Mouse (Mus musculus): Measurements from ENCODE around the gene Insyn1. TPM values are rescaled to one million over a fixed set of nuclear protein-coding genes. Genes with fewer than 3 reads are reported as not detected.
A peak's percentile ranks its signal among the peaks of the same experiment; 100 is the strongest.

Gene Insyn1
- polyA plus RNA-seq, 1 experiment = 11.4 TPM

- 82% methylated on average over 4 of the region's 4 CpGs for WGBS
- Histone ChIP-seq H3K4me1 (ENCODE audit: control insufficient read depth, insufficient read depth, low read length) (no peaks in the 10 kb centered on the region), H3K4me3 (replicated peaks; ENCODE audit: extremely low read depth, low read depth, low read length) (no peak overlapping the region)
- TF ChIP-seq POLR2A (IDR thresholded peaks at IDR 0.05; ENCODE audit: borderline replicate concordance, extremely low read depth, low read depth, low read length) (no peak), CTCF (IDR thresholded peaks at IDR 0.05; ENCODE audit: insufficient read depth, low read length) (no peak)
- no peak for DNase-seq
Observed at GRCm38 (mm10) chr9:58527841-58528240, 39.4 kb downstream of the Insyn1 start.

GRCm38 (mm10) chr9:58530407-58530806 is 42.0 kb downstream of the Insyn1 start:
- Histone ChIP-seq H3K4me3 (replicated peaks; ENCODE audit: extremely low read depth, low read depth, low read length) (no peak overlapping the region), H3K4me1 (ENCODE audit: control insufficient read depth, insufficient read depth, low read length) (no peaks in the 10 kb centered on the region)
- WGBS = 88% methylated on average over 13 of the region's 13 CpGs
- no peak for DNase-seq
- TF ChIP-seq CTCF (IDR thresholded peaks at IDR 0.05; ENCODE audit: insufficient read depth, low read length) (no peak), POLR2A (IDR thresholded peaks at IDR 0.05; ENCODE audit: borderline replicate concordance, extremely low read depth, low read depth, low read length) (no peak)

- no peaks in the 10 kb centered on the region for H3K4me1 ChIP-seq (ENCODE audit: control insufficient read depth, insufficient read depth, low read length)
Observed at GRCm38 (mm10) chr9:58532236-58532635, 43.8 kb downstream of the Insyn1 start.

GRCm38 (mm10) chr9:58533322-58533721 is 44.9 kb downstream of the Insyn1 start:
- 89% methylated on average over 6 of the region's 6 CpGs for WGBS
- TF ChIP-seq CTCF (IDR thresholded peaks at IDR 0.05; ENCODE audit: insufficient read depth, low read length) (no peak), POLR2A (IDR thresholded peaks at IDR 0.05; ENCODE audit: borderline replicate concordance, extremely low read depth, low read depth, low read length) (no peak)
- no peak overlapping the region for H3K4me3 ChIP-seq (replicated peaks; ENCODE audit: extremely low read depth, low read depth, low read length)
- no peak for DNase-seq
- H3K4me1 ChIP-seq (ENCODE audit: control insufficient read depth, insufficient read depth, low read length) = no peaks in the 10 kb centered on the region

More at GRCm38 (mm10) chr9:58532236-58532635, 43.8 kb downstream of the Insyn1 start:
- no peak for DNase-seq
- H3K4me3 ChIP-seq (replicated peaks; ENCODE audit: extremely low read depth, low read depth, low read length) = no peak overlapping the region
- WGBS = 84% methylated on average over 4 of the region's 4 CpGs
- TF ChIP-seq CTCF (IDR thresholded peaks at IDR 0.05; ENCODE audit: insufficient read depth, low read length) (no peak), POLR2A (IDR thresholded peaks at IDR 0.05; ENCODE audit: borderline replicate concordance, extremely low read depth, low read depth, low read length) (no peak)

- no peak overlapping the region for H3K4me3 ChIP-seq (replicated peaks; ENCODE audit: extremely low read depth, low read depth, low read length)
- WGBS = 26% methylated on average over 1 of the region's 1 CpGs
- TF ChIP-seq POLR2A (IDR thresholded peaks at IDR 0.05; ENCODE audit: borderline replicate concordance, extremely low read depth, low read depth, low read length) (no peak), CTCF (IDR thresholded peaks at IDR 0.05; ENCODE audit: insufficient read depth, low read length) (0 out of 2 replicates have a peak, but pooled peaks have one; percentile 5)
- no peaks in the 10 kb centered on the region for H3K4me1 ChIP-seq (ENCODE audit: control insufficient read depth, insufficient read depth, low read length)
- DNase-seq = no peak
Observed at GRCm38 (mm10) chr9:58534766-58535165, 46.4 kb downstream of the Insyn1 start.

- no peaks in the 10 kb centered on the region for H3K4me1 ChIP-seq (ENCODE audit: control insufficient read depth, insufficient read depth, low read length)
- WGBS = 81% methylated on average over 20 of the region's 20 CpGs
- TF ChIP-seq POLR2A (IDR thresholded peaks at IDR 0.05; ENCODE audit: borderline replicate concordance, extremely low read depth, low read depth, low read length) (no peak), CTCF (IDR thresholded peaks at IDR 0.05; ENCODE audit: insufficient read depth, low read length) (peak; percentile 65)
- DNase-seq = no peak
- no peak overlapping the region for H3K4me3 ChIP-seq (replicated peaks; ENCODE audit: extremely low read depth, low read depth, low read length)
Observed at GRCm38 (mm10) chr9:58535447-58536134, 47.2 kb downstream of the Insyn1 start.

- TF ChIP-seq POLR2A (IDR thresholded peaks at IDR 0.05; ENCODE audit: borderline replicate concordance, extremely low read depth, low read depth, low read length) (no peak), CTCF (IDR thresholded peaks at IDR 0.05; ENCODE audit: insufficient read depth, low read length) (no peak)
Observed at GRCm38 (mm10) chr9:58537774-58538173, 49.4 kb downstream of the Insyn1 start.

GRCm38 (mm10) chr9:58539886-58540285 is 51.5 kb downstream of the Insyn1 start:
- Histone ChIP-seq H3K4me3 (replicated peaks; ENCODE audit: extremely low read depth, low read depth, low read length) (no peak overlapping the region), H3K4me1 (ENCODE audit: control insufficient read depth, insufficient read depth, low read length) (peaks cover 9% of the 10 kb centered on the region)
- DNase-seq = peak; percentile 43
- TF ChIP-seq CTCF (IDR thresholded peaks at IDR 0.05; ENCODE audit: insufficient read depth, low read length) (peak; percentile 53), POLR2A (IDR thresholded peaks at IDR 0.05; ENCODE audit: borderline replicate concordance, extremely low read depth, low read depth, low read length) (no peak)
- 51% methylated on average over 5 of the region's 5 CpGs for WGBS

More at GRCm38 (mm10) chr9:58537774-58538173, 49.4 kb downstream of the Insyn1 start:
- WGBS = 62% methylated on average over 3 of the region's 3 CpGs
- Histone ChIP-seq H3K4me3 (replicated peaks; ENCODE audit: extremely low read depth, low read depth, low read length) (no peak overlapping the region), H3K4me1 (ENCODE audit: control insufficient read depth, insufficient read depth, low read length) (peaks cover 9% of the 10 kb centered on the region)
- DNase-seq = no peak

- peak; percentile 57 for DNase-seq
- TF ChIP-seq CTCF (IDR thresholded peaks at IDR 0.05; ENCODE audit: insufficient read depth, low read length) (no peak), POLR2A (IDR thresholded peaks at IDR 0.05; ENCODE audit: borderline replicate concordance, extremely low read depth, low read depth, low read length) (no peak)
- Histone ChIP-seq H3K4me1 (ENCODE audit: control insufficient read depth, insufficient read depth, low read length) (peaks cover 9% of the 10 kb centered on the region), H3K4me3 (replicated peaks; ENCODE audit: extremely low read depth, low read depth, low read length) (no peak overlapping the region)
- 9% methylated on average over 6 of the region's 6 CpGs for WGBS
Observed at GRCm38 (mm10) chr9:58541895-58542338, 53.5 kb downstream of the Insyn1 start.

- Histone ChIP-seq H3K4me3 (replicated peaks; ENCODE audit: extremely low read depth, low read depth, low read length) (peak overlapping the region; percentile 45), H3K4me1 (ENCODE audit: control insufficient read depth, insufficient read depth, low read length) (peaks cover 9% of the 10 kb centered on the region)
- no peak for TF ChIP-seq CTCF (IDR thresholded peaks at IDR 0.05; ENCODE audit: insufficient read depth, low read length)
- no peak for TF ChIP-seq POLR2A (IDR thresholded peaks at IDR 0.05; ENCODE audit: borderline replicate concordance, extremely low read depth, low read depth, low read length)
- 52% methylated on average over 4 of the region's 4 CpGs for WGBS
- DNase-seq = no peak
Observed at GRCm38 (mm10) chr9:58544879-58545324, 56.5 kb downstream of the Insyn1 start.
